Mouse (Mus musculus) thymus, adult 2 months (tissue): Measurements from ENCODE around the gene Ccdc65. TPM values are rescaled to one million over a fixed set of nuclear protein-coding genes. Genes with fewer than 3 reads are reported as not detected.
"Not testable (repeated sequence)": the region's sequence is repeated elsewhere in the genome, so short reads cannot be mapped to it uniquely, and the experiment has no call there.

Experiments
- DNase-seq: peaks from one replicate; pipeline ENCODE4 v3.0.0; 2021
- H3K27ac ChIP-seq: fragments of 200-500 bp; 2 replicates; pipeline ENCODE4 v1.5.1; 2012; ENCODE audit warnings: low read length, control low read depth; ENCODE audit not compliant: control insufficient read depth, insufficient read depth
- H3K27me3 ChIP-seq: fragments of 200-500 bp; 2 replicates; pipeline ENCODE4 v1.6.1; 2012; ENCODE audit warnings: mild to moderate bottlenecking, low read length, moderate library complexity, mixed read lengths; ENCODE audit not compliant: control insufficient read depth, insufficient read depth
- H3K36me3 ChIP-seq: fragments of 200-500 bp; 2 replicates; pipeline ENCODE4 v1.6.1; 2012; ENCODE audit warnings: mild to moderate bottlenecking, low read length, moderate library complexity; ENCODE audit not compliant: control insufficient read depth, insufficient read depth
- H3K4me1 ChIP-seq: fragments of 200-500 bp; replicated peaks from 2 replicates; pipeline ENCODE4 v1.6.1; 2012; ENCODE audit warnings: low read length; ENCODE audit not compliant: control insufficient read depth, insufficient read depth
- H3K4me3 ChIP-seq: fragments of 200-500 bp; 2 replicates; pipeline ENCODE4 v1.5.1; 2012; ENCODE audit warnings: mild to moderate bottlenecking, low read length, control low read depth, moderate library complexity; ENCODE audit not compliant: control insufficient read depth, insufficient read depth
- CTCF ChIP-seq: fragments of 200-500 bp; IDR thresholded peaks from 2 replicates; pipeline ENCODE4 v1.5.1; 2012; ENCODE audit warnings: mild to moderate bottlenecking, control low read depth, low read length, moderate library complexity, borderline replicate concordance; ENCODE audit not compliant: control insufficient read depth, poor library complexity, insufficient read depth; ENCODE audit errors: extremely low read depth
- POLR2A ChIP-seq: fragments of 200-500 bp; IDR thresholded peaks from 2 replicates; pipeline ENCODE4 v1.6.1; 2012; ENCODE audit warnings: mild to moderate bottlenecking, low read length, control low read depth, moderate library complexity; ENCODE audit not compliant: control insufficient read depth, poor library complexity, insufficient read depth; ENCODE audit errors: extremely low read depth
- WGBS: fragments of 180-500 bp; shearing (Covaris S2); methylation state at CpG from one replicate; pipeline ENCODE4 v1.1.7; 2018; 5-methylcytosine and 5-hydroxymethylcytosine counted together
- polyA plus RNA-seq: library from polyadenylated mRNA; depleted of rRNA; stranded (reverse); fragments of >200 nt; gene quantifications from 2 replicates; pipeline ENCODE4 v1.2.3, GENCODE M21; 2012

The Ccdc65 gene
- polyA plus RNA-seq, 1 experiment = 0.04 TPM

- H3K4me1 ChIP-seq = peaks cover 5% of the 10 kb centered on the region; the same call in 1 of the 2 replicates
- DNase-seq = no peak
- TF ChIP-seq POLR2A = no peak
- WGBS = 96% methylated on average over 8 of the region's 8 CpGs
- H3K36me3 ChIP-seq = peaks cover 35% of the 10 kb centered on the region
- no peaks in the 10 kb centered on the region for H3K27me3 ChIP-seq
- H3K27ac ChIP-seq = no peak overlapping the region
- H3K4me3 ChIP-seq = no peak overlapping the region
Observed at GRCm38 (mm10) chr15:98742766-98743428, 34.9 kb downstream of the Ccdc65 start.

GRCm38 (mm10) chr15:98743863-98744262 is 35.9 kb downstream of the Ccdc65 start:
- not testable (repeated sequence) for H3K27me3 ChIP-seq, H3K4me1 ChIP-seq, H3K4me3 ChIP-seq, DNase-seq
- Histone ChIP-seq H3K36me3 (peaks cover 35% of the 10 kb centered on the region), H3K27ac (peak overlapping the region; percentile 5; the same call in 1 of the 2 replicates)
- WGBS = 93% methylated on average over 3 of the region's 3 CpGs

- no peak for DNase-seq
- H3K4me1 ChIP-seq = 0 out of 2 replicates have a peak, but pooled peaks cover 5% of the 10 kb centered on the region
- peaks cover 10% of the 10 kb centered on the region; the same call in 1 of the 2 replicates for H3K36me3 ChIP-seq
- no peak overlapping the region for H3K4me3 ChIP-seq
- 91% methylated on average over 10 of the region's 10 CpGs for WGBS
- H3K27ac ChIP-seq = no peak overlapping the region
- TF ChIP-seq CTCF = no peak
- no peak for TF ChIP-seq POLR2A
- no peaks in the 10 kb centered on the region for H3K27me3 ChIP-seq
Observed at GRCm38 (mm10) chr15:98746344-98746965, 38.4 kb downstream of the Ccdc65 start.

GRCm38 (mm10) chr15:98747296-98747695 is 39.3 kb downstream of the Ccdc65 start:
- H3K4me3 ChIP-seq = no peak overlapping the region
- H3K36me3 ChIP-seq = peaks cover 4% of the 10 kb centered on the region; the same call in 1 of the 2 replicates
- H3K4me1 ChIP-seq = 0 out of 2 replicates have a peak, but pooled peaks cover 2% of the 10 kb centered on the region
- no peak for TF ChIP-seq POLR2A
- TF ChIP-seq CTCF = no peak
- H3K27me3 ChIP-seq = no peaks in the 10 kb centered on the region
- no peak overlapping the region for H3K27ac ChIP-seq
- no peak for DNase-seq
- WGBS = 92% methylated on average over 6 of the region's 6 CpGs

- Histone ChIP-seq H3K4me3 (no peak overlapping the region), H3K27me3 (no peaks in the 10 kb centered on the region), H3K36me3 (no peaks in the 10 kb centered on the region), H3K4me1 (no peaks in the 10 kb centered on the region), H3K27ac (no peak overlapping the region)
- no peak for DNase-seq
- TF ChIP-seq POLR2A (no peak), CTCF (no peak)
- WGBS = 97% methylated on average over 2 of the region's 2 CpGs
Observed at GRCm38 (mm10) chr15:98749093-98749492, 41.1 kb downstream of the Ccdc65 start.

- TF ChIP-seq CTCF = no peak
- TF ChIP-seq POLR2A = no peak
- peaks cover 5% of the 10 kb centered on the region for H3K4me1 ChIP-seq
- 91% methylated on average over 8 of the region's 8 CpGs for WGBS
- H3K27ac ChIP-seq = no peak overlapping the region
- DNase-seq = no peak
- H3K27me3 ChIP-seq = no peaks in the 10 kb centered on the region
- H3K4me3 ChIP-seq = no peak overlapping the region
- H3K36me3 ChIP-seq = no peaks in the 10 kb centered on the region
Observed at GRCm38 (mm10) chr15:98753021-98753423, 45.0 kb downstream of the Ccdc65 start.
